Mouse (Mus musculus): ENCODE measurements at regions not wholly inside any gene's neighbourhood (a gene's known extent, or its start where the extent isn't known, plus 50 kb on each side); places are given as distances from the start of the nearest gene placed in this dataset.

- TF ChIP-seq POLR2A (IDR thresholded peaks at IDR 0.05; ENCODE audit: insufficient read depth, low read length), result no peak
- TF ChIP-seq CTCF (IDR thresholded peaks at IDR 0.05; ENCODE audit: low read depth, low read length), result no peak
Observed at GRCm38 (mm10) chr11:117543191-117543590, 59.0 kb downstream of the Gm11733 start.
